Mouse (Mus musculus) stomach, embryonic 16.5 days (tissue): ENCODE measurements at regions not wholly inside any gene's neighbourhood (a gene's known extent, or its start where the extent isn't known, plus 50 kb on each side); places are given as distances from the start of the nearest gene placed in this dataset.

Experiments used
- ATAC-seq: fragments of 200-750 bp; cut with Nextera tagmentation; 2 replicates; pipeline ENCODE4 v1.8.0; 2017; ENCODE audit warnings: moderate number of reproducible peaks, moderate TSS enrichment; ENCODE audit not compliant: insufficient read depth, low FRiP score
- H3K27ac ChIP-seq: fragments of 300-500 bp; sonication (generic); 2 replicates; pipeline ENCODE4 v1.5.1; 2014; ENCODE audit warnings: low read length
- H3K27me3 ChIP-seq: fragments of 300-500 bp; sonication (generic); 2 replicates; pipeline ENCODE4 v1.6.1; 2014; ENCODE audit warnings: low read length, control low read depth, mixed read lengths; ENCODE audit not compliant: control insufficient read depth, insufficient read depth
- H3K36me3 ChIP-seq: fragments of 300-500 bp; sonication (generic); 2 replicates; pipeline ENCODE4 v1.6.1; 2014; ENCODE audit warnings: low read length; ENCODE audit not compliant: control insufficient read depth, insufficient read depth
- H3K4me1 ChIP-seq: fragments of 300-500 bp; sonication (generic); 2 replicates; pipeline ENCODE4 v1.6.1; 2014; ENCODE audit warnings: low read length, control low read depth, mixed read lengths; ENCODE audit not compliant: control insufficient read depth, insufficient read depth
- H3K4me2 ChIP-seq: fragments of 300-500 bp; sonication (generic); 2 replicates; pipeline ENCODE4 v1.6.1; 2014; ENCODE audit warnings: low read depth, low read length, mixed read lengths
- H3K4me3 ChIP-seq: fragments of 300-500 bp; sonication (generic); replicated peaks from 2 replicates; pipeline ENCODE4 v1.5.1; 2014; ENCODE audit warnings: mild to moderate bottlenecking, low read length
- H3K9ac ChIP-seq: fragments of 300-500 bp; sonication (generic); 2 replicates; pipeline ENCODE4 v1.6.1; 2014; ENCODE audit warnings: low read length
- H3K9me3 ChIP-seq: fragments of 300-500 bp; sonication (generic); replicated peaks from 2 replicates; pipeline ENCODE4 v1.6.1; 2016; ENCODE audit warnings: low read length, control low read depth; ENCODE audit not compliant: control insufficient read depth
- WGBS: fragments of 180-500 bp; shearing (Covaris S2); extraction: QIAGEN DNeasy Blood & Tissue Kit; methylation state at CpG from one replicate; pipeline ENCODE4 v1.1.7; 2014; 5-methylcytosine and 5-hydroxymethylcytosine counted together

GRCm38 (mm10) chr1:187450106-187450505 lies 158.5 kb upstream of the Esrrg start:
- no peak overlapping the region for H3K4me2 ChIP-seq
- no peaks in the 10 kb centered on the region for H3K4me1 ChIP-seq
- 65% methylated on average over 3 of the region's 3 CpGs for WGBS
- H3K4me3 ChIP-seq = no peak overlapping the region
- H3K9ac ChIP-seq = no peak overlapping the region
- no peaks in the 10 kb centered on the region for H3K9me3 ChIP-seq
- no peak for ATAC-seq
- no peak overlapping the region for H3K27ac ChIP-seq
- H3K36me3 ChIP-seq = no peaks in the 10 kb centered on the region
- H3K27me3 ChIP-seq = no peaks in the 10 kb centered on the region

- Histone ChIP-seq H3K4me1 (no peaks in the 10 kb centered on the region), H3K9me3 (no peaks in the 10 kb centered on the region), H3K4me3 (no peak overlapping the region), H3K36me3 (no peaks in the 10 kb centered on the region), H3K27me3 (no peaks in the 10 kb centered on the region), H3K9ac (no peak overlapping the region), H3K4me2 (no peak overlapping the region), H3K27ac (no peak overlapping the region)
- ATAC-seq = no peak
- WGBS = 35% methylated on average over 6 of the region's 6 CpGs
Observed at GRCm38 (mm10) chr1:187452189-187452588, 156.4 kb upstream of the Esrrg start.

DNA sequence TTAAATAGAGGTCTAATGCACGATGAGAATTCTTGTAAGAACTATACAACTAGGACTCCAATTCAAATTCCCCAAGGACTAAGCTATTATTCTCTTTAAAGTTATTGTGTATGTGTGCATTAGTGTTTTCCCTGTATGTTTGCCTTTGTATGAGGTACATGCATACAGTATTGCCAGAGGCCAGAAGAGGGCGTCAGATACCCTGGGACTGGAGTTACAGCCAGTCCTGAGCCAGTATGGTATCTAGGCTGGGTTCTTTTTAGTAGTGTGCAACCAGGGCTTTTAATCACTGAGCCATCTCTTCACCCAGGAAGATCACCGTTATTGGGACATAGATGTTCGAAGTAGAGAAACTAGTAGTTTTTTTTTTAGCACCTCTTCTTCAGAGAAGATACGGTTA lies 154.2 kb upstream of the Esrrg start:
- Histone ChIP-seq H3K4me2 (no peak overlapping the region), H3K9ac (no peak overlapping the region), H3K27me3 (no peaks in the 10 kb centered on the region), H3K4me3 (no peak overlapping the region), H3K36me3 (no peaks in the 10 kb centered on the region), H3K4me1 (no peaks in the 10 kb centered on the region), H3K9me3 (no peaks in the 10 kb centered on the region), H3K27ac (no peak overlapping the region)
- no peak for ATAC-seq
- 57% methylated on average over 5 of the region's 5 CpGs for WGBS

GRCm38 (mm10) chr1:187484821-187485220 lies 123.8 kb upstream of the Esrrg start:
- H3K4me1 ChIP-seq = no peaks in the 10 kb centered on the region
- no peaks in the 10 kb centered on the region for H3K27me3 ChIP-seq
- no peak for ATAC-seq
- no peak overlapping the region for H3K4me2 ChIP-seq
- 72% methylated on average over 2 of the region's 2 CpGs for WGBS
- H3K27ac ChIP-seq = no peak overlapping the region
- H3K9me3 ChIP-seq = no peaks in the 10 kb centered on the region
- no peak overlapping the region for H3K9ac ChIP-seq
- H3K4me3 ChIP-seq = no peak overlapping the region
- H3K36me3 ChIP-seq = no peaks in the 10 kb centered on the region

DNA sequence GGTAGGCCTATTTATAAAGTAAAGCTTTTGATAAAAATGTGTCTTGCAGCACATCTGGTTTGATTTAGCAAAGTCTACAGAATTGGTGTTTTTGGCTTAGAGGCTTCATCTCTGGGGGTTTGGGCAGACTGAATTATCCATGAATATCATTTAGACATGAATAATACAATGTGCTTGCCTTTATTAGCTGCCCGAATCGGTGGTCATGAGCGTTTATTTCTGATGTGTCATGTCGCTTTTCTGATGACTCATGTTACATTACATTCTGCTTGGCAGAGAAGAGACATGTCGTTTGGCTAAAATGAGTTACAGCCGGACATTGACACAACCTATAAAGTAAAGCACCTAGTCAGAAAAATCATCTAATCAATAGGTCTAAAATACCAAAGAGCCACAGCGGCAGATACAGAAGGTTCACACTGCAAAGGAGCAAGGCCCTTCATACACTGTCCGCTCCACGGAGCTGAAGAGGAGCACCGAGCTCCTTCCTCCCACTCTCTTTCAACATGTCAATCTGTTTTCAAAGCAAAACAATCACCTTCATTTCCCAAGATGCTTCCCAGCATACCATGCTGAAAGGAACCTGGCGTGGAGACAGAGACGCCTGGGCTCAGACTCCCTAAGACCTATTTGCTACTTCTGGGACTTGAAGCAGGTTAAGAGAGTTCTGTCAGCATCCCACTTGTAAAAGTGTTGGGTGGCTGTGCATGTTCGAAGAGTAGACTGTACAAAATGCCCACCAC lies 120.5 kb upstream of the Esrrg start:
- Histone ChIP-seq H3K27ac (no peak overlapping the region), H3K36me3 (no peaks in the 10 kb centered on the region), H3K9ac (no peak overlapping the region), H3K9me3 (no peaks in the 10 kb centered on the region), H3K4me2 (no peak overlapping the region), H3K4me1 (no peaks in the 10 kb centered on the region), H3K4me3 (no peak overlapping the region), H3K27me3 (no peaks in the 10 kb centered on the region)
- ATAC-seq = no peak
- WGBS = 81% methylated on average over 13 of the region's 13 CpGs

GRCm38 (mm10) chr1:187489452-187489851 lies 119.1 kb upstream of the Esrrg start:
- Histone ChIP-seq H3K4me1 (no peaks in the 10 kb centered on the region), H3K27me3 (no peaks in the 10 kb centered on the region), H3K36me3 (no peaks in the 10 kb centered on the region), H3K4me3 (no peak overlapping the region), H3K9ac (no peak overlapping the region), H3K27ac (no peak overlapping the region), H3K4me2 (no peak overlapping the region), H3K9me3 (no peaks in the 10 kb centered on the region)
- ATAC-seq = no peak
- WGBS = 75% methylated on average over 3 of the region's 3 CpGs

- 36% methylated on average over 9 of the region's 9 CpGs for WGBS
- no peak overlapping the region for H3K4me2 ChIP-seq
- H3K27ac ChIP-seq = no peak overlapping the region
- H3K4me1 ChIP-seq = no peaks in the 10 kb centered on the region
- no peak for ATAC-seq
- no peaks in the 10 kb centered on the region for H3K9me3 ChIP-seq
- no peaks in the 10 kb centered on the region for H3K27me3 ChIP-seq
- H3K36me3 ChIP-seq = no peaks in the 10 kb centered on the region
- no peak overlapping the region for H3K9ac ChIP-seq
- no peak overlapping the region for H3K4me3 ChIP-seq
Observed at GRCm38 (mm10) chr1:187505368-187505767, 103.2 kb upstream of the Esrrg start.

GRCm38 (mm10) chr1:187507217-187507616 lies 101.4 kb upstream of the Esrrg start:
- no peak for ATAC-seq
- H3K36me3 ChIP-seq = no peaks in the 10 kb centered on the region
- no peak overlapping the region for H3K9ac ChIP-seq
- no peaks in the 10 kb centered on the region for H3K27me3 ChIP-seq
- WGBS = 62% methylated on average over 6 of the region's 6 CpGs
- H3K27ac ChIP-seq = no peak overlapping the region
- no peaks in the 10 kb centered on the region for H3K4me1 ChIP-seq
- no peaks in the 10 kb centered on the region for H3K9me3 ChIP-seq
- H3K4me3 ChIP-seq = no peak overlapping the region
- H3K4me2 ChIP-seq = no peak overlapping the region

GRCm38 (mm10) chr1:187531349-187531922 lies 77.2 kb upstream of the Esrrg start:
- no peaks in the 10 kb centered on the region for H3K9me3 ChIP-seq
- WGBS = 89% methylated on average over 9 of the region's 9 CpGs
- no peak overlapping the region for H3K4me3 ChIP-seq
- no peak overlapping the region for H3K9ac ChIP-seq
- no peaks in the 10 kb centered on the region for H3K36me3 ChIP-seq
- H3K4me1 ChIP-seq = no peaks in the 10 kb centered on the region; the same call in 1 of the 2 replicates
- H3K4me2 ChIP-seq = no peak overlapping the region
- no peak for ATAC-seq
- H3K27me3 ChIP-seq = no peaks in the 10 kb centered on the region
- H3K27ac ChIP-seq = no peak overlapping the region
